Mouse (Mus musculus): ENCODE data around the gene Nupl1.

DNA sequence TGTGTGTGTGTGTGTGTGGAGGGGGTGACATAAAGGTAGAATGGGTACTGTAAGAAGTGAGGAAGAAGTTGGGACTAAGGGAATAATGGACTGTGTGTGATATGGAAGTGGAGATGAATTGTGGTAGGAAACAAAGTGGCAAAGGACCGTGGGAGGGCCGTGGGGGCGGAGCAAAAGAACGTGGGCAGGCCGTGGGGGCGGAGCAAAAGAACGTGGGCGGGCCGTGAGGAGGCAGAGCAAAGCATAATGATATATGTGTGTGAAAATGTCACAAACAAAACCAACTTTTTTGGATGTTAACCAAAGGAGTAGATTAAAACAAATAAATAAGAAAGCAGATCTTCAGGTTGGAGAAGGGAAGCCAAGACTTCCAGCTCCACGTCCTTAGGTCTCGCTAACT lies 98.9 kb downstream of the Nupl1 start:
- no peak for TF ChIP-seq CTCF (conservative IDR thresholded peaks at IDR 0.05; ENCODE audit: low read length)
- no peak for TF ChIP-seq NANOG (IDR thresholded peaks at IDR 0.05; ENCODE audit: borderline replicate concordance, low read length)

All from E14TG2a.4 (cell line).